Mouse (Mus musculus): ENCODE results near the gene Ube2a. TPM values are rescaled to one million over a fixed set of nuclear protein-coding genes. Genes with fewer than 3 reads are reported as not detected.

Gene Ube2a
- total and polyA plus RNA-seq, 2 experiments from 2014 or later, result 40.4 to 110 TPM

- Histone ChIP-seq H3K27me3 (ENCODE audit: insufficient read depth, low read length) (no peaks in the 10 kb centered on the region), H3K27ac (ENCODE audit: low read depth, low read length) (no peak overlapping the region), H3K9me3 (ENCODE audit: low read length) (no peaks in the 10 kb centered on the region), H3K4me2 (ENCODE audit: low read depth, low read length, poor library complexity, severe bottlenecking) (no peak overlapping the region), H3K36me3 (ENCODE audit: insufficient read depth, low read length) (no peaks in the 10 kb centered on the region), H3K4me1 (ENCODE audit: insufficient read depth, low read length) (no peaks in the 10 kb centered on the region), H3K4me3 (ENCODE audit: low read depth, low read length) (no peak overlapping the region), H3K9ac (replicated peaks; ENCODE audit: low read length, poor library complexity, severe bottlenecking) (no peak overlapping the region)
- 29% methylated on average over 5 of the region's 5 CpGs for WGBS
- peak; percentile 53 for TF ChIP-seq CTCF (IDR thresholded peaks at IDR 0.05)
- ATAC-seq (ENCODE audit: low FRiP score) (no peak), DNase-seq (ENCODE audit: low spot score) (peak; percentile 24)
Measured at GRCm38 (mm10) chrX:36906539-36906938, 32.8 kb downstream of the Ube2a start.

GRCm38 (mm10) chrX:36911343-36911742, 37.6 kb downstream of the Ube2a start:
- no peaks in the 10 kb centered on the region for H3K4me1 ChIP-seq (ENCODE audit: insufficient read depth, low read length)
- no peak overlapping the region for H3K27ac ChIP-seq (ENCODE audit: low read depth, low read length)
- H3K27me3 ChIP-seq (ENCODE audit: insufficient read depth, low read length), result no peaks in the 10 kb centered on the region
- H3K4me3 ChIP-seq (ENCODE audit: low read depth, low read length), result no peak overlapping the region
- no peak overlapping the region for H3K4me2 ChIP-seq (ENCODE audit: low read depth, low read length, poor library complexity, severe bottlenecking)
- ATAC-seq (ENCODE audit: low FRiP score), result no peak
- no peak overlapping the region for H3K9ac ChIP-seq (replicated peaks; ENCODE audit: low read length, poor library complexity, severe bottlenecking)
- peak; percentile 62 for DNase-seq (ENCODE audit: low spot score)
- TF ChIP-seq CTCF (IDR thresholded peaks at IDR 0.05), result peak; percentile 72
- H3K9me3 ChIP-seq (ENCODE audit: low read length), result no peaks in the 10 kb centered on the region
- 51% methylated on average over 12 of the region's 12 CpGs for WGBS
- H3K36me3 ChIP-seq (ENCODE audit: insufficient read depth, low read length), result no peaks in the 10 kb centered on the region

GRCm38 (mm10) chrX:36917749-36918148, 44.0 kb downstream of the Ube2a start:
- H3K27me3 ChIP-seq (ENCODE audit: insufficient read depth, low read length), result no peaks in the 10 kb centered on the region
- no peaks in the 10 kb centered on the region for H3K9me3 ChIP-seq (ENCODE audit: low read length)
- no peaks in the 10 kb centered on the region for H3K36me3 ChIP-seq (ENCODE audit: insufficient read depth, low read length)
- no peak for ATAC-seq (ENCODE audit: low FRiP score)
- WGBS, result 84% methylated on average over 1 of the region's 1 CpGs
- H3K4me2 ChIP-seq (ENCODE audit: low read depth, low read length, poor library complexity, severe bottlenecking), result no peak overlapping the region
- no peaks in the 10 kb centered on the region for H3K4me1 ChIP-seq (ENCODE audit: insufficient read depth, low read length)
- no peak for TF ChIP-seq CTCF (IDR thresholded peaks at IDR 0.05)
- H3K27ac ChIP-seq (ENCODE audit: low read depth, low read length), result no peak overlapping the region
- no peak overlapping the region for H3K9ac ChIP-seq (replicated peaks; ENCODE audit: low read length, poor library complexity, severe bottlenecking)
- no peak for DNase-seq (ENCODE audit: low spot score)
- no peak overlapping the region for H3K4me3 ChIP-seq (ENCODE audit: low read depth, low read length)

DNA sequence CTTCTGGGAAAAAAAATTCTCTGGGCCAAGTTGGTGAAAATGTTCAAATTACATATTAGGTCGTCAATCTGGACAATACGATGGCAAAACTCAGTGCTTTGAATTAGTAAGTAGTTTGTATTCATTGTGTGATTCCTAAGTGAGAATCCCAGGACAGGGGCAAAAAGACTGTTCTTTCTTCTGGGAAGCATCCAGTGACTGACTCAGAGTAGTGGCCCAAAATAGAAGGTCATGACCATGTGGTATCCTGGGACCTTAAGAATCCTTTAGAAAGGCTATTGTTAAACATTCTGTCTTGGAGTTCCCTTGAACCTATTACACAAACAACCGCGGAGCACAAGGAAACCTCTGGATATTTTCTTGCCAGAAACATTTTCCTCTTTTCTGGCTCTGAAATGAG, 47.6 kb downstream of the Ube2a start:
- Histone ChIP-seq H3K36me3 (ENCODE audit: insufficient read depth, low read length) (no peaks in the 10 kb centered on the region), H3K4me1 (ENCODE audit: insufficient read depth, low read length) (no peaks in the 10 kb centered on the region), H3K27me3 (ENCODE audit: insufficient read depth, low read length) (no peaks in the 10 kb centered on the region), H3K4me2 (ENCODE audit: low read depth, low read length, poor library complexity, severe bottlenecking) (no peak overlapping the region), H3K9me3 (ENCODE audit: low read length) (no peaks in the 10 kb centered on the region), H3K9ac (replicated peaks; ENCODE audit: low read length, poor library complexity, severe bottlenecking) (no peak overlapping the region), H3K4me3 (ENCODE audit: low read depth, low read length) (no peak overlapping the region), H3K27ac (ENCODE audit: low read depth, low read length) (no peak overlapping the region)
- TF ChIP-seq CTCF (IDR thresholded peaks at IDR 0.05), result no peak
- no peak for ATAC-seq (ENCODE audit: low FRiP score)
- 88% methylated on average over 4 of the region's 4 CpGs for WGBS
- DNase-seq (ENCODE audit: low spot score), result no peak

GRCm38 (mm10) chrX:36928791-36929190, 55.1 kb downstream of the Ube2a start:
- DNase-seq (ENCODE audit: low spot score) (no peak), ATAC-seq (ENCODE audit: low FRiP score) (no peak)
- Histone ChIP-seq H3K4me2 (ENCODE audit: low read depth, low read length, poor library complexity, severe bottlenecking) (no peak overlapping the region), H3K9ac (replicated peaks; ENCODE audit: low read length, poor library complexity, severe bottlenecking) (no peak overlapping the region), H3K27me3 (ENCODE audit: insufficient read depth, low read length) (no peaks in the 10 kb centered on the region), H3K36me3 (ENCODE audit: insufficient read depth, low read length) (no peaks in the 10 kb centered on the region; the same call in 1 of the 2 replicates), H3K4me1 (ENCODE audit: insufficient read depth, low read length) (no peaks in the 10 kb centered on the region), H3K4me3 (ENCODE audit: low read depth, low read length) (no peak overlapping the region), H3K9me3 (ENCODE audit: low read length) (no peaks in the 10 kb centered on the region), H3K27ac (ENCODE audit: low read depth, low read length) (no peak overlapping the region)
- TF ChIP-seq CTCF (IDR thresholded peaks at IDR 0.05), result no peak
- WGBS, result 68% methylated on average over 4 of the region's 4 CpGs

- no peak overlapping the region for H3K4me3 ChIP-seq (ENCODE audit: low read depth, low read length)
- H3K27ac ChIP-seq (ENCODE audit: low read depth, low read length), result no peak overlapping the region
- H3K27me3 ChIP-seq (ENCODE audit: insufficient read depth, low read length), result no peaks in the 10 kb centered on the region
- no peak overlapping the region for H3K4me2 ChIP-seq (ENCODE audit: low read depth, low read length, poor library complexity, severe bottlenecking)
- no peak for ATAC-seq (ENCODE audit: low FRiP score)
- no peaks in the 10 kb centered on the region; the same call in 1 of the 2 replicates for H3K36me3 ChIP-seq (ENCODE audit: insufficient read depth, low read length)
- no peaks in the 10 kb centered on the region for H3K4me1 ChIP-seq (ENCODE audit: insufficient read depth, low read length)
- 76% methylated on average over 4 of the region's 4 CpGs for WGBS
- H3K9ac ChIP-seq (replicated peaks; ENCODE audit: low read length, poor library complexity, severe bottlenecking), result no peak overlapping the region
- no peaks in the 10 kb centered on the region for H3K9me3 ChIP-seq (ENCODE audit: low read length)
- no peak for DNase-seq (ENCODE audit: low spot score)
- no peak for TF ChIP-seq CTCF (IDR thresholded peaks at IDR 0.05)
Measured at GRCm38 (mm10) chrX:36929694-36930093, 56.0 kb downstream of the Ube2a start.

Data from midbrain, postnatal 0 days (tissue).